Mouse (Mus musculus): Measurements from ENCODE around the gene Skap1.

Gene Skap1

DNA sequence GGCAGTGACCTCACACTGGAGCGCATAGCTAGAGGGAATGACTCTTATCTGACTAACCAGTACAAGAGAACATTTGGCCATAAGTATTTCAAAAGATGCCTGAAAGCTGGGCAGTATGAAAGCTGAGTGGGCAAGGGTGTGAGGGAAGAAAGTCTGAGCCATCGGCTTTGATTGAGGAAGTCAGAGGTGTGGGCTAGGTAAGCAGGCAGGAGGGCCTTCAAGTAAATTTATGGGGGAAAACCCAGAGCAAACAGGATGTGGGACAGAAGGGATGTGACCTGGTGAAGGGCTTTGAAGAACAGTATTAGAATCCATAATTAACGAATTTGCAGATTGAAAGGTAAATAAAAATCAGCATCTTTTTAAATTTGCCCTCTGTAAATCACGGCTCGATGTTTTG is 95.8 kb downstream of the Skap1 start:
- DNase-seq (ENCODE audit: low read depth, low spot score) = no peak

GRCm38 (mm10) chr11:96564088-96564487 is 99.7 kb downstream of the Skap1 start:
- DNase-seq (ENCODE audit: low read depth, low spot score) = peak; percentile 65

DNA sequence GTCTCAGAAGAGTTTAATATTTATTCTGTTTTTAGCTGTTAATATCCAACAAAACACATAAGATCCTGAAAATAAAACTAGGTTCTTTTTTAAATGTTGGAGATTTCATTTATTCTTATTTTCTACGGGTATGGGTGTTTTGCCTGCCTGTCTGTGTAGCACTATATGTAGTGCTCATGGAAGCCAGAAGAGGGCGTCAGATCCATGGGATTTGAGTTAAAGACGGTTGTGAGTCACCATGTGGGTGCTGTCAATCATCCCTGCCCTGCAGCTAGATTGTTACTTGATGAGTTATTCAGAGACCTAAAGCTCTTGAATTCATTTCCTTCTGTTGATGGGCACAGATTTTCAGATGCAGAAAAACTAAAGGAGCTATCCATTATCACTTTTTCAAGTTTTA is 108.1 kb downstream of the Skap1 start:
- DNase-seq (ENCODE audit: low read depth, low spot score) = peak; percentile 67

DNA sequence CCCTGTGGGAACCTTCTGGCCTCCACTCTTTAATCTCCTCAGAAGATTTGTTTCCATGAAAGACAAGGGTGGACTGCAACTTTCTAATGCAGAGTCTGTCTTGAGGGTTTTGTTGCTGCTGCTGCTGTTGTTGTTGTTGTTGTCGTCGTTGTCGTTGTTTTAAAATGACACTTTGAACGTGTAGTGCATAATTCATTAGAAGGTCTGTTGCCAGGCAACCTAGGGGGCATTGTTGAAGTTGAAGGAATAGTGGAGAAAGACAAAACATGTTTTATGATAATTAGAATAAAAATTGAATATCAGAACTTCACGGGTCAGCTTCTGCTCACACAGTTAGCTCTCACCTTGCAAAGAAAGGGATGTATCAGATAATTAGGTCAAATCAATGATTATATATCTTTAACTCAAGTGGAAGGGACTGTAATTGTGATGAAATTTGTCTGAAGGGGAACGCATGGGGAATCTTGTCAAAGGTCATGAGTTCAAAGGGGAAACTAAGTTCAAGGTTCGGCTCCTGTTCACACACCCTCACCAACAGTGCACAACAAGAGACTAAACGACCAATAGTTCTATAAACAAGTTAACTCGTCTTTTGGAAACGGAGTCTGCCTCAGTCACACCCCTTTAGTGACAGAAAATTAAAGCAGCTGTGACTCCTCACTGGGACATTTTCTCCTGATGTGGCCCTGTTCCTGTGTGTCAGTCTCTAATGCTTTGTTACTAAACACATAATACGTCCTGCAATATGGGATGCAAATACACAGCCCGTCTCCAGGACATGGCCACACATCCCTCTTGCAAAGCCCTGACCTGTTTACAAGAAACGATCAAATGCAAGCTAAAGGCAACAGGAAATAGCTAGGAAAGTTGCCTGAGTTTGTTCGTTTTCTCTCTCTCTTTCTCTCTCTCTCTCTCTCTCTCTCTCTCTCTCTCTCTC is 112.4 kb downstream of the Skap1 start:
- no peak for DNase-seq (ENCODE audit: low read depth, low spot score)

DNA sequence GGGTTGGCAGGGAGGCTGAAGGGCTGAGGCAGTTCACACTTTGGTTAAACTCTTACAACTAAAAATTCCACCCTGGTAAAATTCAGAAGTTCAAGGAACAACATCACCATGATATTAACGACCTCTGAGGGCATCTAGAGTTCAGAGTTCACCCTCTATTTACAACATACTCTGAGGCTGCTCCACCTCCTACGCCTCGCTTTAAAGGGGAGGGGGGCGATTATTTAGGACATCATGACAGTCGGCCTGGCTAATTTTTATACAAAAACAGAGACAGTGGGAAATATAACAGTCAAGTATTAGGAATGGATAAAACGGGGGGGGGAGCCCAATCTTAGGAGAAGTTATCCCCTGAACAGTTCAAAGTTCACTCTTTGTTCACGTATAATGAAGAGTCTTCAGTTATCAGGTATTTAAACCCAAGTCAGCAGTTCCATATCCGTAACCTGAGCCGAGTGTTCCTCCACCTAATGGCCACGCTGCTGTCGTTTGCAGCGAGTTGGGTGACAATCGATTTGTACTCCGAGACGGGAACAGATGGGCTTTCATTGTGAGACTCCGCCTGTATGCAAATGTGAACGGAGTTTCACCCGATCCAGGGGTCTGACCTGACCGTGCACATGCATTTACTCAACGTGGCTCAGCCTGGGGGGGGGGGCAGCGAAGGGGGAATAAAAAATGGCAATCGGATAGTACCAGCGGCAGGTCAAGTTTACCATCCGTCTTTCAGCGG is 114.3 kb downstream of the Skap1 start:
- peak; percentile 55 for DNase-seq (ENCODE audit: low read depth, low spot score)

DNA sequence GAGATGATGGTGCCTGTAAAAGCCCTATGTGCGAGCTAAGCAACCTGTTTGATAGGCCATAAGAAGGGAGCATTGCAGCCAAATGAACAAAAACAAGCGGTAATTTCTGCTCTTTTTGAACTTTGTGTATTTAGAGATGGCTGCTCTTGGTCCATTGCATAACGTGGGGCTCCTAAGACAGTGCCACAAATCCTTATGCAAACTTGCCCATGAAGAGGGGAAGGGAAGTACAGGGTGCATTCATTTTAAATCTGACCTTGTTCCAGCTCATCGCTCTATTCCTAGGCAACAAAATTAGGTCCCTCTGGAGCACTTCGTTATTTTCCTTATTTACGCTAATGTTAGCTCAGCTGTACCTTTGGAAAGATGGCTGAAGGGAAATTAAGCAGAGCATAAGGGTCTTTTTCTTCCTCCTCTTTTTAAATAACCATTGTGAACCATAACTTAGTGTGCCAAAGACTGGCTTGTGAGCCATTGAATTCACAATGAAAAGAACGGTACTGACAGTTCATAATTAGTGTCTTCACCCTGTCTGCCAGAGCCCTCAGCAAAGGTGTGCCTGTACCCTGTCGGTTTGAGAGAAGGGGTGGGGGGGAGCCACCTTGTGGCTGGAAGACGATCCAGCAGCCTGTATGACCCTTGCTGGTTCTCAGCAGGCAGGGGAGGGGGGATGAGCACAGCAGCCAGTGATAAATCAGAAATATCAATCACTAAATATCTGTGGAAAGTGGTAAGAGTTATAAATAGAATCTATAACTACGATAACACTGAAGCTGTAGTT is 117.4 kb downstream of the Skap1 start:
- peak; percentile 74 for DNase-seq (ENCODE audit: low read depth, low spot score)

DNA sequence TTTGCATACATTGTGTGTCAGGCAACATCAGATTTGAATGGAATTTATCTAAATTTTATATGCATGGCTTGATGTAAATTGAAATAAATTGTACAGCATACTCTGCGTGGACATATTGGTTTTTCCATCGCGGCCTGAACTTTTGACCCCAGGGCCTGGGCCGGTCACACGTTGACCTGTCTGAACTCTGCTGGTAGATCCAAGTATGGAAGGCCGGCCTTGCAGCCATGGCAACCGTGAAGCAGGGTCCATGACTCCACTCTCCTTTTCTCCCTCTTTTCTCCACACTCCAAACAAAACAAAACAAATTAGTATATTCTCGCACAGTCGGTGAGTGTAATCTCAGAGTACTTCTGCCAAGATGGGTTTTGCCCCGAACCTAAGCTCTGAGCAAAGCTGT is 118.2 kb downstream of the Skap1 start:
- no peak for DNase-seq (ENCODE audit: low read depth, low spot score)

DNA sequence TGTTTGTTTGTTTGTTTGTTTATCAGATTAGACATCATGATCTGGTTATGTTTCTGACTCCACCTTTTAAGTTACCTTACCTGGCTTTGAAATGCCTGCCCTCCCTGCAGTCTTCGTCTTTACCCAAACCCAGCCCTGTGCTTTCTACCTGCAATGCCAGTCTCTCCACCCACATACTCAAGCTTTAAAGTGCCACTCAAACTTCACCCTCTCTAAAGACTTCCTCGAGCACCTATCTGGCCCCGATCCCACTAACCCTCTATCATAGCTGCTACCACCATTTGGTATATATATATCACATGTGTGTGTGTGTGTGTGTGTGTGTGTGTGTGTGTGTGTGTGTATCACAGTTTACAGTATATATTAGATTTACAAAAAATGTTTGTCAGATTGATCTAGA is 125.4 kb downstream of the Skap1 start:
- DNase-seq (ENCODE audit: low read depth, low spot score) = no peak

DNA sequence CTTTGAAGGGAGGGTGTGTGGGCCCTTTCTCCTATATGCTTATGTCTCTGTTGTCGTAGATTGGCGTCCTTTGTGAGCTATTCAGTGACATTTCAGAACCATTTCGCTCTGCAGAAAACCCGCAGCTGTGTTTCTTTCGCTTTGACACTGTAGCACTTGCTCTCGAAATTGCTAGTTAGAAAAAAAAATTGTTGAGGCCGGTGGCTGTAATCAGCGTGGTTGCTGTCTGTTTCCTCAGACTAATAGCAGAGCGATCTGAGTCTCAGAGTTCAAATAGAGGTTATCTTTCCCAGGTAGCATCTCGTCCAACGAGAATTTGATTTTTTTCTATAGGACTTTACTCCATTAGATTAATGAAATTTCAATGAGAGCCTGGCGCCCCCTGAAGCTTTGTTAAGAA is 131.5 kb downstream of the Skap1 start:
- no peak for DNase-seq (ENCODE audit: low read depth, low spot score)

DNA sequence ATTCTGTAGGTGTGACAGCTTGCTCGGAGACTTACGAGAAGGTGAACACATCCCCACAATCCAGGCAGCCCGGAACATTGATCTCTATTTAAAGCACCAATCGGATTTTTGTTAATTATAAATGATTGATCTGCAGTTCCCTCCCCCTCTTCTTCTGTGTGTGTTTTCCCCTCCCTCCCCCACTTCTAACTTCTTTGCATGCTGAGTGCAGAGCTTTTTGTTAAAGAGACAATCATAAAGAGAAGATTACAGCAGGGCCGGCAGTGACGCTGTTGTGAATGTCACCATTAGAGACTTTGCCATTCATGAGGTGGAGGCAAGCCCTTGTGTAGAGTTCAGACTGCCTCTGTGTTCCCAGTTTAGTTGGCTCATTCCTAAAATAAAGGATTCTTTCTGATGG is 131.9 kb downstream of the Skap1 start:
- no peak for DNase-seq (ENCODE audit: low read depth, low spot score)

DNA sequence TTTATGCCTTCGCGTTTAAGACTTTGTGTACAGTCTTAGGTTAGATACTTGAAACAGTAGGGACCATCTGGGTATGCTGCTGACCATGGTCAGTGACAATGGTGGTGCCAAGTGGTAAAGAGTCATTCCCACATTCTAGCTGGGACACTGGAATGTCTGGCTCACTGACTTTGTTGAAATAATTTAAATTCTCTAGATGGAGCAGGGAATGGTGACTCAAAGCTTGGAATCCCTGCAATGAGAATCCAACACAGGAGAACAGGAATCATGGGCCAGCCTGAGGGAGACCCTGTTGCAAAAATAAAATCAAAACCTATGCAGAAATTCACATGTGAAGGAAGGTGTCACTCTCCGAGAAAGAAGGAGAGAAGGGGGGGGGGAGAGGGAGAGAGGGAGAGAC is 138.4 kb downstream of the Skap1 start:
- DNase-seq (ENCODE audit: low read depth, low spot score) = no peak

GRCm38 (mm10) chr11:96604306-96604705 is 139.9 kb downstream of the Skap1 start:
- DNase-seq (ENCODE audit: low read depth, low spot score) = no peak

GRCm38 (mm10) chr11:96604751-96605450 is 140.5 kb downstream of the Skap1 start:
- DNase-seq (ENCODE audit: low read depth, low spot score) = no peak

- no peak for DNase-seq (ENCODE audit: low read depth, low spot score)
Measured at GRCm38 (mm10) chr11:96605516-96605915, 141.1 kb downstream of the Skap1 start.

GRCm38 (mm10) chr11:96612596-96612995 is 148.2 kb downstream of the Skap1 start:
- no peak for DNase-seq (ENCODE audit: low read depth, low spot score)

DNA sequence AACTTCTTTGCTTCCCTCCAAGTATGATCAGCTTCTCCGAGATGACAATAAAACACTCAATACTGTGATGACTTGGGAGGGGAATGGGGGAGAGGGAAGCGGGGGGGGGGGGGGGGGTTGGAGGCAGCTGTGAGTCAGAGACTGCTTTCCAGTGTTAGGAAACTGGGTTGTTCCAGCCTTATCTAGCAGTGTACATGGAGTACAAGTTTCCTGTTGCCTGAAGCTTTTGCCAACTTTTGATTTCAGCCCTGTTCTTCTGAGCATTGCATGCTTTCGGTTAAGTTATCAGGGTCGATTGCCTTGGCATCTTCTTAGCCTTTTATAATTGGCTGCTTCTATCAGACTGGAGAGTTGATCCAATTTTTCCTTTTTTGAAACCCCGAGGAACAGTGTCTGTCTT is 152.4 kb downstream of the Skap1 start:
- DNase-seq (ENCODE audit: low read depth, low spot score) = no peak

DNA sequence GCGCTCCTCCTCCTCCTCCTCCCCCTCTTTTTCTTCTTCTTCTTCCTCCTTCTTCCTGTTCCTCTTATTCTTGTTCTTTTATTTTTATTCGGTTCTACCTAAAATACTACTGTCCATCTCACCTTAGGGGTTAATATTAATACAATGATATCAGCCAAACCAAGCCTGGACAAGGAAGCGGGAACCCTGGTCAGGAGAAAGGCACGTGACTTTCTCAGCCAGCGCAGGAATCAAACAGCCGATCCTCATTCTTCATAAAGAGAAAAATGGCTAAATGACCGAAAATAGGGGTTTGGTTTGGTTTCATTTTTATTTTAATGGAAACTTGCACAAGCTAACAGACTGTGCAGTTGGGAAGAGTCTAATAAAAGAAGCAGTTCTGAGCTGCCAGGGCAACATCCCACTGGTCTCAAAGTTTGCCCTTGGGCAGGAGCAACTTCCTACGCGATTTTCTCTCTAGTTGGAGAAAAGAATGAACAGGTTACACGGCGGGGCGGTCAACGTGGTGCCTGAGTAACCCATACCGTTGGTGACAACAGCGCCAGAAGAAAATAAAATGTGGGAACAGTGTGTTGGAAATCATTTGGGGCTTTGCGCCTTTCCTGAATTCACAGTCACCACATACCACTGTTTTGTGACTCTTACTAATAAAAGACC is 154.5 kb downstream of the Skap1 start:
- DNase-seq (ENCODE audit: low read depth, low spot score) = no peak

DNA sequence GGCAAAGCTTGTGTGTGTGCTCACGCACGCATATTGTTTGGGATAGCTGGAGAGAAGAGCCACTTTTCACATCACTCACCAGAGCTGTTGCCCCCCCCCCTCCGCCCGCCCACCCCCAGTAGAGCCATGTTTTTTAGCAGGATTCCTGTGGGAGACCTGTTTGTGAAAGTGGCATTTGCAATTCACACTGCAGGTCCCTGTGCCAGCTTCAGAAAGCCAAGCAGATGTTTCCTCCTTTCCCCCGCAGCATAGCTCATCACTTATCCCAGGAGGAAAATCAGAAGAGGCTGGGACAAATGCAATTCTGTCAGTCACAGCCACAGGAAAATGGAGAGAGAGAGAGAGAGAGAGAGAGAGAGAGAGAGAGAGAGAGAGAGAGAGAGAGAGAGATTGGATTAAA is 155.2 kb downstream of the Skap1 start:
- DNase-seq (ENCODE audit: low read depth, low spot score) = no peak

GRCm38 (mm10) chr11:96620006-96620405 is 155.6 kb downstream of the Skap1 start:
- no peak for DNase-seq (ENCODE audit: low read depth, low spot score)

GRCm38 (mm10) chr11:96620660-96621059 is 156.3 kb downstream of the Skap1 start:
- DNase-seq (ENCODE audit: low read depth, low spot score) = no peak

- peak; percentile 77 for DNase-seq (ENCODE audit: low read depth, low spot score)
Measured at GRCm38 (mm10) chr11:96621167-96621566, 156.8 kb downstream of the Skap1 start.
